21 mouse cellular contexts compared by ENCODE assay signal in the genomic region with DNA sequence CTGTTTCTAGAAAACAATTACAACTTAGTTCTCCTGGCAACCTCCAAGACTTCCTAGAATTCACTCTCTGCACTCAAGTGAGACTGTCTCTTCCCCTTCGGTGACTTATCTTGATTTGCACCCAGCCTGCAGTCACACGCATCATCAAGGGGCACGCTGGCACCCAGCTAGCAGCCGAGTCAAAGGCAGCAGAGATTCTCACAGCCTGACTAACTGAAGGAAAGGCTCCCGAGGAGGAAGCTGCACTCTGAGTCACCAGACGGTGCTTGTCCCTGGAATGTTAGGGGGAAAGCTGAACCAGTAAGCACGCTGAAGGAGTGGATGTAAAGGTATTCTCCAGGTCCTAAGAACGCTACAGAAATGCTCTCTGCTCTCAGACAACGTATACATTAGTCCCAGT. TPM values are rescaled to one million over a fixed set of nuclear protein-coding genes. Genes with fewer than 3 reads are reported as not detected.
DNase-seq lines count a peak whose midpoint lies in the region; ATAC-seq and TF ChIP-seq lines count a peak whose summit lies in the region.
"Had no signal": no experiment of that assay in that cellular context is flagged by ENCODE, and none has a peak within 500 bp of the region (broad histone marks: within the 10 kb centered on the region; RNA-seq: fewer than 3 reads in every experiment).

No protein-coding gene starts in this region.

- peak; percentile 37 for DNase-seq in intestine, embryonic 14.5 days (ENCODE audit: low spot score)
- peak; percentile 14 for DNase-seq in adrenal gland, adult 8-10 months
- no peak for DNase-seq in liver, embryonic 13.5 days
- DNase-seq in thymus, adult 18-20 months = no peak
- DNase-seq in cerebellum, adult 9-10 months = no peak
- DNase-seq: cerebellum, adult 18-20 months; heart, adult 2 months; left cerebral cortex, postnatal 4 days; lung, adult 2 months; lung, postnatal 4 days; thymus, postnatal 36 days had no signal

- WGBS in intestine, embryonic 14.5 days = 66% methylated on average over 9 of the region's 9 CpGs
- WGBS in intestine, postnatal 0 days = 66% methylated on average over 9 of the region's 9 CpGs
- 55% methylated on average over 9 of the region's 9 CpGs for WGBS in liver, embryonic 13.5 days (ENCODE audit: insufficient replicate concordance)
- WGBS in kidney, embryonic 16.5 days = 74% methylated on average over 9 of the region's 9 CpGs

- H3K27me3 ChIP-seq in intestine, embryonic 14.5 days (replicated peaks; ENCODE audit: control insufficient read depth, insufficient read depth, low read length) = no peaks in the 10 kb centered on the region
- no peaks in the 10 kb centered on the region for H3K27me3 ChIP-seq in intestine, postnatal 0 days (replicated peaks; ENCODE audit: control insufficient read depth, insufficient read depth, low read length)
- H3K27me3 ChIP-seq in E14TG2a.4 (ENCODE audit: insufficient read depth, low read length) = no peaks in the 10 kb centered on the region
- H3K27me3 ChIP-seq in liver, embryonic 13.5 days = no peaks in the 10 kb centered on the region
- H3K27me3 ChIP-seq in kidney, embryonic 16.5 days (ENCODE audit: insufficient read depth, low read length) = no peaks in the 10 kb centered on the region
- H3K27me3 ChIP-seq: embryonic facial prominence, embryonic 12.5 days; hindbrain, embryonic 15.5 days; neural tube, embryonic 15.5 days had no signal

- 0 out of 2 replicates have a peak, but pooled peaks cover 2% of the 10 kb centered on the region for H3K36me3 ChIP-seq in intestine, embryonic 14.5 days (ENCODE audit: control insufficient read depth, insufficient read depth, low read length)
- peaks cover 20% of the 10 kb centered on the region for H3K36me3 ChIP-seq in intestine, postnatal 0 days (ENCODE audit: control insufficient read depth, insufficient read depth)
- no peaks in the 10 kb centered on the region for H3K36me3 ChIP-seq in E14TG2a.4 (ENCODE audit: insufficient read depth, low read length)
- 0 out of 2 replicates have a peak, but pooled peaks cover 4% of the 10 kb centered on the region for H3K36me3 ChIP-seq in liver, embryonic 13.5 days
- H3K36me3 ChIP-seq in kidney, embryonic 16.5 days (ENCODE audit: insufficient read depth, low read length) = no peaks in the 10 kb centered on the region; the same call in 1 of the 2 replicates
- H3K36me3 ChIP-seq: hindbrain, embryonic 15.5 days; neural tube, embryonic 15.5 days had no signal

- H3K4me1 ChIP-seq in intestine, embryonic 14.5 days (replicated peaks; ENCODE audit: control insufficient read depth, insufficient read depth, low read length) = 0 out of 2 replicates have a peak, but pooled peaks cover under 1% of the 10 kb centered on the region
- H3K4me1 ChIP-seq in intestine, postnatal 0 days (replicated peaks; ENCODE audit: control insufficient read depth, insufficient read depth, low read length) = no peaks in the 10 kb centered on the region
- peaks cover 9% of the 10 kb centered on the region; the same call in 1 of the 2 replicates for H3K4me1 ChIP-seq in E14TG2a.4 (replicated peaks; ENCODE audit: low read depth, low read length)
- peaks cover 7% of the 10 kb centered on the region; the same call in 1 of the 2 replicates for H3K4me1 ChIP-seq in liver, embryonic 13.5 days (replicated peaks)
- H3K4me1 ChIP-seq in kidney, embryonic 16.5 days (ENCODE audit: insufficient read depth, low read length) = peaks cover 10% of the 10 kb centered on the region; the same call in 1 of the 2 replicates
- H3K4me1 ChIP-seq: embryonic facial prominence, embryonic 12.5 days; hindbrain, embryonic 15.5 days; neural tube, embryonic 15.5 days had no signal

- no peak for TF ChIP-seq CTCF in intestine, postnatal 0 days (IDR thresholded peaks at IDR 0.05; ENCODE audit: low read depth)
- no peak for TF ChIP-seq CTCF in E14TG2a.4 (conservative IDR thresholded peaks at IDR 0.05; ENCODE audit: low read length)

- no peak for ATAC-seq in intestine, embryonic 14.5 days (replicated peaks; ENCODE audit: low FRiP score, low TSS enrichment, low read depth)
- ATAC-seq in intestine, postnatal 0 days = no peak
- 0 out of 2 replicates have a peak, but pooled peaks have one; percentile 4 for ATAC-seq in liver, embryonic 13.5 days (ENCODE audit: low read depth)
- no peak for ATAC-seq in kidney, embryonic 16.5 days (ENCODE audit: low FRiP score, low TSS enrichment)
- ATAC-seq: activated CD4-positive, CD25-positive, alpha-beta regulatory T cell, adult 4 months; forebrain, embryonic 16.5 days had no signal

- H3K4me2 ChIP-seq in intestine, embryonic 14.5 days (ENCODE audit: low read length) = no peak overlapping the region
- H3K4me2 ChIP-seq in intestine, postnatal 0 days (replicated peaks; ENCODE audit: low read depth) = no peak overlapping the region
- no peak overlapping the region for H3K4me2 ChIP-seq in liver, embryonic 13.5 days
- no peak overlapping the region for H3K4me2 ChIP-seq in kidney, embryonic 16.5 days (replicated peaks; ENCODE audit: low read depth, low read length)
- H3K4me2 ChIP-seq: embryonic facial prominence, embryonic 12.5 days; hindbrain, embryonic 15.5 days; midbrain, embryonic 11.5 days; neural tube, embryonic 15.5 days had no signal

- H3K9ac ChIP-seq in intestine, embryonic 14.5 days (ENCODE audit: low read length) = no peak overlapping the region
- H3K9ac ChIP-seq in intestine, postnatal 0 days (ENCODE audit: low read depth, low read length) = no peak overlapping the region
- H3K9ac ChIP-seq in liver, embryonic 13.5 days = no peak overlapping the region
- no peak overlapping the region for H3K9ac ChIP-seq in kidney, embryonic 16.5 days (replicated peaks; ENCODE audit: low read length)
- H3K9ac ChIP-seq: embryonic facial prominence, embryonic 12.5 days; hindbrain, embryonic 15.5 days; neural tube, embryonic 15.5 days had no signal

- H3K4me3 ChIP-seq in intestine, embryonic 14.5 days (ENCODE audit: low read depth, low read length) = no peak overlapping the region
- H3K4me3 ChIP-seq in intestine, postnatal 0 days (ENCODE audit: low read depth, low read length) = no peak overlapping the region
- H3K4me3 ChIP-seq in E14TG2a.4 (replicated peaks; ENCODE audit: low read length) = peak overlapping the region; percentile 58; the same call in 1 of the 2 replicates
- no peak overlapping the region for H3K4me3 ChIP-seq in liver, embryonic 13.5 days (replicated peaks)
- no peak overlapping the region for H3K4me3 ChIP-seq in kidney, embryonic 16.5 days (ENCODE audit: low read length)
- H3K4me3 ChIP-seq: embryonic facial prominence, embryonic 12.5 days; heart, adult 2 months; hindbrain, embryonic 15.5 days; myocyte; neural tube, embryonic 15.5 days had no signal

- no peaks in the 10 kb centered on the region for H3K9me3 ChIP-seq in intestine, embryonic 14.5 days (ENCODE audit: control insufficient read depth, low read length)
- no peaks in the 10 kb centered on the region for H3K9me3 ChIP-seq in intestine, postnatal 0 days (ENCODE audit: control insufficient read depth)
- no peaks in the 10 kb centered on the region for H3K9me3 ChIP-seq in E14TG2a.4 (ENCODE audit: low read length)
- no peaks in the 10 kb centered on the region for H3K9me3 ChIP-seq in liver, embryonic 13.5 days (replicated peaks)
- no peaks in the 10 kb centered on the region for H3K9me3 ChIP-seq in kidney, embryonic 16.5 days (ENCODE audit: low read length)
- H3K9me3 ChIP-seq: embryonic facial prominence, embryonic 12.5 days; hindbrain, embryonic 15.5 days; neural tube, embryonic 15.5 days had no signal

- H3K27ac ChIP-seq in intestine, embryonic 14.5 days (ENCODE audit: low read depth) = no peak overlapping the region
- H3K27ac ChIP-seq in intestine, postnatal 0 days (ENCODE audit: low read depth, low read length) = no peak overlapping the region; the same call in 1 of the 2 replicates
- peak overlapping the region; percentile 44; the same call in 1 of the 2 replicates for H3K27ac ChIP-seq in liver, embryonic 13.5 days
- no peak overlapping the region for H3K27ac ChIP-seq in kidney, embryonic 16.5 days (ENCODE audit: low read length)
- H3K27ac ChIP-seq: embryonic facial prominence, embryonic 12.5 days; heart, adult 2 months; hindbrain, embryonic 15.5 days; neural tube, embryonic 15.5 days had no signal

RNA-seq across cellular contexts. Expression of gene Fez2, which starts 30.3 kb away (rescaled TPM):
- polyA plus RNA-seq in intestine, embryonic 14.5 days (2014; fragmentation: Nextera tagmentation; extraction: Ambion mirVana) = 43.7 and 49.6 TPM in 2 replicates
- 59.4 and 62.3 TPM in 2 replicates for polyA plus RNA-seq in intestine, postnatal 0 days (2015; fragmentation: Nextera tagmentation; extraction: Ambion mirVana)
- 10 to 100 TPM; 56.4 to 85.3 (median 72.8) TPM for total RNA-seq in adrenal gland, adult 8-10 months (2022)
- polyA plus RNA-seq in liver, embryonic 13.5 days (2015; fragmentation: Nextera tagmentation; extraction: Ambion mirVana) = 17.6 and 19.5 TPM in 2 replicates
- 42.8 TPM in 2 replicates for polyA plus RNA-seq in kidney, embryonic 16.5 days (2015; fragmentation: Nextera tagmentation; extraction: Ambion mirVana)

Comparison
In these comparisons a context has a peak if more than half of its experiments do, and no peak if none do; other contexts are left out.
1. DNase-seq: peak in intestine, embryonic 14.5 days (single experiment) and adrenal gland, adult 8-10 months (single experiment); none in liver, embryonic 13.5 days (single experiment), thymus, adult 18-20 months (0 of 2) and cerebellum, adult 9-10 months (single experiment).